Mouse (Mus musculus): ENCODE measurements around the gene Tnni3k. TPM values are rescaled to one million over a fixed set of nuclear protein-coding genes. Genes with fewer than 3 reads are reported as not detected.

The Tnni3k gene
- polyA plus RNA-seq, 1 experiment from 2014 or later: not detected

DNA sequence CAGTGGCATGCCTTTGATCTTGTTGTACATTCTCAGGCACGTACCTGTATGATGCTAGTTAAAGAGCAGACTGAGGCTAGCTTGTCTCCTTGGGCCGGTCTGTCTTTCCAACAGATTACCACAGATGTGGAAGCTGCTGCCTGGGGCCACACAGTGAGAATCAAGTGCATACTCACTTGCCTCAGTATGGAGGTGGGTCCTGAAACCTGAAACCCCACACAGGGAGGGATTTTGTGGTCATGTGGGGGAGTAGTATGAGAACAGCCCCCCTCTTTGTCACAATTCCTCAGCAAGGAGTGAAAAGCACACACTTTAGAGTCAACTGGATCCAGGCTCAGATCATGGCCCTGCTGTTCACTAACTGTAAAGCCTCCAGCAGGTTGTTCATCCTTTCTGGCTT lies 239.6 kb downstream of the Tnni3k start:
- H3K4me1 ChIP-seq (replicated peaks; ENCODE audit: control insufficient read depth, insufficient read depth, low read length): no peaks in the 10 kb centered on the region
- no peak overlapping the region for H3K4me2 ChIP-seq (ENCODE audit: low read length)
- H3K36me3 ChIP-seq (ENCODE audit: control insufficient read depth, insufficient read depth, low read length): no peaks in the 10 kb centered on the region
- no peak for ATAC-seq (replicated peaks; ENCODE audit: low FRiP score, low TSS enrichment, low read depth)
- no peak for DNase-seq (ENCODE audit: low spot score)
- H3K27ac ChIP-seq (ENCODE audit: low read depth): no peak overlapping the region
- 63% methylated on average over 2 of the region's 2 CpGs for WGBS
- no peak overlapping the region for H3K4me3 ChIP-seq (ENCODE audit: low read depth, low read length)
- H3K27me3 ChIP-seq (replicated peaks; ENCODE audit: control insufficient read depth, insufficient read depth, low read length): no peaks in the 10 kb centered on the region
- no peak overlapping the region for H3K9ac ChIP-seq (ENCODE audit: low read length)
- no peaks in the 10 kb centered on the region for H3K9me3 ChIP-seq (ENCODE audit: control insufficient read depth, low read length)

DNA sequence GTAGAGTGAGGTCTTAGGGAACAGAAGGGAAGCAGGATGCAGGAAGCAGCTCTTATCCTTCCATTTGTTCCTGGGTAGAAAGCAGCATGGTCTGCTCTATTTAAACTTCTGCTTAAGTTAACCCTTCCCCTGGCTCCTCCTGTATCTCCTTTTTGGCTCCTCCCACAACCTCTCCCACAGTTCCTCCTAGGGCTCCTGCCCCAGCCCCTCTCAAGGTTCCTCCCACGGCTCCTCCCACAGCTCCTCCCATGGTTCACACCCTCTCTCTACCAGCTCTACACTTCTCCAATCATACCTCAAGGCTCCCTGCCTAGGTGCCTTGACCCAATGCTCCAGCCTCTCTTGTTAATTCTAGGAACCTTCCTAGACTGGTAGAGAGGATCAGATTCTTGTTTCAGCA lies 242.3 kb downstream of the Tnni3k start:
- Histone ChIP-seq H3K9ac (ENCODE audit: low read length) (no peak overlapping the region), H3K4me1 (replicated peaks; ENCODE audit: control insufficient read depth, insufficient read depth, low read length) (no peaks in the 10 kb centered on the region), H3K27ac (ENCODE audit: low read depth) (no peak overlapping the region), H3K4me2 (ENCODE audit: low read length) (no peak overlapping the region), H3K27me3 (replicated peaks; ENCODE audit: control insufficient read depth, insufficient read depth, low read length) (no peaks in the 10 kb centered on the region), H3K4me3 (ENCODE audit: low read depth, low read length) (no peak overlapping the region), H3K9me3 (ENCODE audit: control insufficient read depth, low read length) (no peaks in the 10 kb centered on the region), H3K36me3 (ENCODE audit: control insufficient read depth, insufficient read depth, low read length) (no peaks in the 10 kb centered on the region)
- 33% methylated on average over 1 of the region's 1 CpGs for WGBS
- DNase-seq (ENCODE audit: low spot score) (no peak), ATAC-seq (replicated peaks; ENCODE audit: low FRiP score, low TSS enrichment, low read depth) (no peak)

DNA sequence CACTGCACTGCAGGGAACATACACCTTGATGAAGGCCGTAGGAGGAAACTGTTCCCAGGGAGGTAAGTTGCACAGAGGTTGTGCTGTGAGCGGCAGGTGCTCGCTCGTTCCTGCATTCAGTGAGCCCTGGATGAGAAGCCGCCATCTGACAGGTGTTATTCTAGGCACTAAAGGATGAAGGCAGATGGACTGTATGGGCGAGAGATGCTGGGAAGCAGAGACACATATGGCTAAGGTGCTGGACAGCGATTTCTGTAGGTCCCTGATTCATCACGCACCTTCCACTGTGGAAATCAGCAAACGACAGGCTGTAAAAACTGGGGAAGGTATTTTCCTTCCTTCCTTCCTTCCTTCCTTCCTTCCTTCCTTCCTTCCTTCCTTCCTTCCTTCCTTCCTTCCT lies 243.4 kb downstream of the Tnni3k start:
- no peaks in the 10 kb centered on the region for H3K27me3 ChIP-seq (replicated peaks; ENCODE audit: control insufficient read depth, insufficient read depth, low read length)
- H3K9ac ChIP-seq (ENCODE audit: low read length): no peak overlapping the region
- DNase-seq (ENCODE audit: low spot score) (no peak), ATAC-seq (replicated peaks; ENCODE audit: low FRiP score, low TSS enrichment, low read depth) (no peak)
- no peak overlapping the region for H3K4me2 ChIP-seq (ENCODE audit: low read length)
- no peak overlapping the region for H3K27ac ChIP-seq (ENCODE audit: low read depth)
- no peak overlapping the region for H3K4me3 ChIP-seq (ENCODE audit: low read depth, low read length)
- H3K4me1 ChIP-seq (replicated peaks; ENCODE audit: control insufficient read depth, insufficient read depth, low read length): 0 out of 2 replicates have a peak, but pooled peaks cover 2% of the 10 kb centered on the region
- WGBS: 65% methylated on average over 9 of the region's 9 CpGs
- no peaks in the 10 kb centered on the region for H3K36me3 ChIP-seq (ENCODE audit: control insufficient read depth, insufficient read depth, low read length)
- no peaks in the 10 kb centered on the region for H3K9me3 ChIP-seq (ENCODE audit: control insufficient read depth, low read length)

- ATAC-seq (replicated peaks; ENCODE audit: low FRiP score, low TSS enrichment, low read depth) (no peak), DNase-seq (ENCODE audit: low spot score) (no peak)
- H3K9ac ChIP-seq (ENCODE audit: low read length): no peak overlapping the region
- H3K4me2 ChIP-seq (ENCODE audit: low read length): no peak overlapping the region
- WGBS: 41% methylated on average over 9 of the region's 9 CpGs
- H3K4me3 ChIP-seq (ENCODE audit: low read depth, low read length): no peak overlapping the region
- no peaks in the 10 kb centered on the region for H3K9me3 ChIP-seq (ENCODE audit: control insufficient read depth, low read length)
- H3K27ac ChIP-seq (ENCODE audit: low read depth): no peak overlapping the region
- 0 out of 2 replicates have a peak, but pooled peaks cover 3% of the 10 kb centered on the region for H3K4me1 ChIP-seq (replicated peaks; ENCODE audit: control insufficient read depth, insufficient read depth, low read length)
- H3K27me3 ChIP-seq (replicated peaks; ENCODE audit: control insufficient read depth, insufficient read depth, low read length): no peaks in the 10 kb centered on the region
- no peaks in the 10 kb centered on the region for H3K36me3 ChIP-seq (ENCODE audit: control insufficient read depth, insufficient read depth, low read length)
These were observed 243.9 kb downstream of the Tnni3k start for GRCm38 (mm10) chr3:154811281-154811680.

DNA sequence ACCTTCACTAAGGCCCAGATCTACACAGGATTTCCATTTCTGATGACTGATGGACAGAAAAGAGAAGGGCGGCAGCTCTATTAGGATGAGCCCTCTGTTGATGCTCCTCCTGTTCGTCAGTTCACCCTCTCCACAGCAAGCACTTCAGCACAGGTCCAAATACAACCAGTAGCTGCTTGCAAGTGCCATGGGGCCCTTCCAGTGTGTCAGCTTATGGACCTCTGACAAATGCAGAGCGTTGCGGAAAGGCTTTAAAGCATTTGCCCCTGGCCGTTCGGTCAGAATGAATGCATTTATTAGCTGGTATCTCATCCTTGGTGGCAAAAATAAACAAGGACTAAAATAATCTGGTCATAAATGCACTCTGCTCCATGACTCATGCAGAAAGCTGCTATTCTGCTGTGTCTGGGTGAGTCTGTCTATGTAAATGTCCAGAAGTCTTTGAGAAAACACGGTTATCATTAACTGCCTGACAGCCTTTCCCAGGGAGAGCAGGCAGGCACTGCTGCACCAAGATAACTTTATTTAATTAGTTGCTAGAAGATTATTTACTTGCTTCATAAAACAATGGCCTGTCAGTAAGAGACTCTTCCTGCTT lies 244.8 kb downstream of the Tnni3k start:
- WGBS: 45% methylated on average over 7 of the region's 7 CpGs

DNA sequence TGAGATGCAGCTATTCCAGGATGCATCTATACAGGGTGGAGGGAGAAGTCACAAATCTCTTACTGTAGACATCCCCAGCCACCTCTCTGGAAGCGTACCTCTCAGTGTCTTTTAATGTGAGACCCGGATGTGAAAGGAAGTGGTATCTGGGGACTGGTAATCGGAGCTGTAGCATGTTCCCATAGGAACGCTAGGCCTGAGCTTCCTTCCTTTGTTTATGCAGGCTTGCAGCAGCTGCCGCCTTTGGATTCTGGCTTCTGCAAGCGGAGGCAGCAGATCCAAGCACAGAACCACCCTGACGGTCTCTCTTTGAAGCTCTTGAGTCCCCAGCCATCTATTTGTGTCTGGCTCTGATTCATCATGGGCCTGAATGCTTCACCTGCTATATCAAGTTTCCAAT lies 248.6 kb downstream of the Tnni3k start:
- ATAC-seq (replicated peaks; ENCODE audit: low FRiP score, low TSS enrichment, low read depth): no peak
- 26% methylated on average over 7 of the region's 7 CpGs for WGBS
- DNase-seq (ENCODE audit: low spot score): peak; percentile 67
- H3K4me3 ChIP-seq (ENCODE audit: low read depth, low read length): no peak overlapping the region
- H3K27me3 ChIP-seq (replicated peaks; ENCODE audit: control insufficient read depth, insufficient read depth, low read length): no peaks in the 10 kb centered on the region
- H3K36me3 ChIP-seq (ENCODE audit: control insufficient read depth, insufficient read depth, low read length): no peaks in the 10 kb centered on the region
- no peak overlapping the region for H3K27ac ChIP-seq (ENCODE audit: low read depth)
- no peaks in the 10 kb centered on the region for H3K9me3 ChIP-seq (ENCODE audit: control insufficient read depth, low read length)
- no peak overlapping the region for H3K9ac ChIP-seq (ENCODE audit: low read length)
- H3K4me2 ChIP-seq (ENCODE audit: low read length): no peak overlapping the region
- H3K4me1 ChIP-seq (replicated peaks; ENCODE audit: control insufficient read depth, insufficient read depth, low read length): 0 out of 2 replicates have a peak, but pooled peaks cover 3% of the 10 kb centered on the region

More for the DNA sequence above, 244.8 kb downstream of the Tnni3k start:
- Histone ChIP-seq H3K4me3 (ENCODE audit: low read depth, low read length) (no peak overlapping the region), H3K4me1 (replicated peaks; ENCODE audit: control insufficient read depth, insufficient read depth, low read length) (0 out of 2 replicates have a peak, but pooled peaks cover 3% of the 10 kb centered on the region), H3K27me3 (replicated peaks; ENCODE audit: control insufficient read depth, insufficient read depth, low read length) (no peaks in the 10 kb centered on the region), H3K27ac (ENCODE audit: low read depth) (no peak overlapping the region), H3K9me3 (ENCODE audit: control insufficient read depth, low read length) (no peaks in the 10 kb centered on the region), H3K9ac (ENCODE audit: low read length) (no peak overlapping the region), H3K4me2 (ENCODE audit: low read length) (no peak overlapping the region), H3K36me3 (ENCODE audit: control insufficient read depth, insufficient read depth, low read length) (no peaks in the 10 kb centered on the region)
- ATAC-seq (replicated peaks; ENCODE audit: low FRiP score, low TSS enrichment, low read depth): peak; percentile 66; the same call in 1 of the 2 replicates
- no peak for DNase-seq (ENCODE audit: low spot score)

DNA sequence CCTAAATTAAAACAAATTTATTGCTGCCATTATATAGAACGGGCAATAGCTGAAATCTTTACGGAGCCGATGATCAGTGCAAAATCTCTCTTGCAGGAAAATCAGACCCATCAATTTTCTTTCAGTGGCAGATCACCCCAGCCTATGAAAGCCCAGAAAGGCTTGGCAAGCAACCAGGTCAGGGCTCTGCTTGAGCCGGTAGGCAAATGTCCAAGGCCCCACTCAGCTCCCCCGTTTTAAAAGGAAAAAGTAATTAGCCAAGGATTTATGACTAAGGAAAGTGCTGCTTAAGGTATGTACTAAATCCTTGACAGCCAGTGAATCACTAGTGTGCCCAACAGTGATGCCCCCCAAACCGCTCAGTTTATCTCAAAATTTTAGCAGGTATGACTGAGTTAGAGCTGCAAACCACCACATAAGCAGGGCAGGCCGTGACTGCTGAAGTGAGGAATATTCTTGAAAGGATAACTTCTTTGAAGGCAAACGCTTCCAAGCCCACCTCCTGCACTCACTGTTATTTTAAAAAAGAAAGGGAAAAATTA lies 254.2 kb downstream of the Tnni3k start:
- no peak for ATAC-seq (replicated peaks; ENCODE audit: low FRiP score, low TSS enrichment, low read depth)
- H3K9me3 ChIP-seq (ENCODE audit: control insufficient read depth, low read length): no peaks in the 10 kb centered on the region
- H3K4me1 ChIP-seq (replicated peaks; ENCODE audit: control insufficient read depth, insufficient read depth, low read length): no peaks in the 10 kb centered on the region
- H3K4me2 ChIP-seq (ENCODE audit: low read length): no peak overlapping the region
- no peaks in the 10 kb centered on the region for H3K36me3 ChIP-seq (ENCODE audit: control insufficient read depth, insufficient read depth, low read length)
- no peaks in the 10 kb centered on the region for H3K27me3 ChIP-seq (replicated peaks; ENCODE audit: control insufficient read depth, insufficient read depth, low read length)
- no peak overlapping the region for H3K4me3 ChIP-seq (ENCODE audit: low read depth, low read length)
- H3K9ac ChIP-seq (ENCODE audit: low read length): no peak overlapping the region
- DNase-seq (ENCODE audit: low spot score): no peak
- H3K27ac ChIP-seq (ENCODE audit: low read depth): no peak overlapping the region
- 55% methylated on average over 8 of the region's 8 CpGs for WGBS

DNA sequence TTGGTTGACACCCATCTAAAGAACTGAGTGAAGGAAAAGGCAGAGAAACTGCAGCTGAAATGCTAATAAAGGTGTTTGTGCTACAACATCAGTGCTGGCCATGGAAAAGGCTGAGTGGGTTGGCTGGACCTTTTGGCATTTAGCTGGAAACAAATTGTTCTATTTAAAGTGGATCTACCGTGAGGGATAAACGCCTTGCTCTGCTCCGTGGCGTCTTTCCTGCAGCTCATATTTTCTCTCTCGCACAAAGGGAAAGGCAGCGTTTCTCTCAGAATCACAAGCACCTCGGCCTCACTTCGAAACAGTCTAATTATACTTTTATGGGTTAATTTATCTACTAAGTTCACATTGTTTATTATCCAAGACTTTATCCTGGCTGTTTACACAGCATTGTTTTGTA lies 254.8 kb downstream of the Tnni3k start:
- Histone ChIP-seq H3K4me3 (ENCODE audit: low read depth, low read length) (no peak overlapping the region), H3K27me3 (replicated peaks; ENCODE audit: control insufficient read depth, insufficient read depth, low read length) (no peaks in the 10 kb centered on the region), H3K4me1 (replicated peaks; ENCODE audit: control insufficient read depth, insufficient read depth, low read length) (no peaks in the 10 kb centered on the region), H3K27ac (ENCODE audit: low read depth) (no peak overlapping the region), H3K9ac (ENCODE audit: low read length) (no peak overlapping the region), H3K4me2 (ENCODE audit: low read length) (no peak overlapping the region), H3K9me3 (ENCODE audit: control insufficient read depth, low read length) (no peaks in the 10 kb centered on the region), H3K36me3 (ENCODE audit: control insufficient read depth, insufficient read depth, low read length) (no peaks in the 10 kb centered on the region)
- WGBS: 52% methylated on average over 8 of the region's 8 CpGs
- no peak for ATAC-seq (replicated peaks; ENCODE audit: low FRiP score, low TSS enrichment, low read depth)
- no peak for DNase-seq (ENCODE audit: low spot score)

- no peak overlapping the region for H3K9ac ChIP-seq (ENCODE audit: low read length)
- H3K27ac ChIP-seq (ENCODE audit: low read depth): no peak overlapping the region
- ATAC-seq (replicated peaks; ENCODE audit: low FRiP score, low TSS enrichment, low read depth): no peak
- 69% methylated on average over 4 of the region's 4 CpGs for whole genome bisulfite sequencing
- no peaks in the 10 kb centered on the region for H3K4me1 ChIP-seq (replicated peaks; ENCODE audit: control insufficient read depth, insufficient read depth, low read length)
- no peaks in the 10 kb centered on the region for H3K9me3 ChIP-seq (ENCODE audit: control insufficient read depth, low read length)
- H3K4me2 ChIP-seq (ENCODE audit: low read length): no peak overlapping the region
- no peak overlapping the region for H3K4me3 ChIP-seq (ENCODE audit: low read depth, low read length)
- no peaks in the 10 kb centered on the region for H3K27me3 ChIP-seq (replicated peaks; ENCODE audit: control insufficient read depth, insufficient read depth, low read length)
- H3K36me3 ChIP-seq (ENCODE audit: control insufficient read depth, insufficient read depth, low read length): no peaks in the 10 kb centered on the region
- DNase-seq (ENCODE audit: low spot score): no peak
These were observed 256.4 kb downstream of the Tnni3k start for GRCm38 (mm10) chr3:154798806-154799205.

Data from intestine, embryonic 14.5 days (tissue).